Mouse (Mus musculus): Measurements from ENCODE around the gene Top1.

- no peak for TF ChIP-seq CTCF (IDR thresholded peaks at IDR 0.05; ENCODE audit: low read depth, low read length)
- no peak for TF ChIP-seq POLR2A (IDR thresholded peaks at IDR 0.05; ENCODE audit: extremely low read depth, insufficient read depth, low read length)
These were observed 96.5 kb downstream of the Top1 start for GRCm38 (mm10) chr2:160742161-160742609.

Measured in liver, adult 2 months (tissue).